Mouse (Mus musculus) embryo, embryonic 10 days (tissue): ENCODE measurements at regions not wholly inside any gene's neighbourhood (a gene's known extent, or its start where the extent isn't known, plus 50 kb on each side); places are given as distances from the start of the nearest gene placed in this dataset.

Source experiments
- DNase-seq: peaks from one replicate; pipeline ENCODE4 v3.0.0-alpha.2; 2015; ENCODE audit warnings: low spot score

GRCm38 (mm10) chr12:91986448-91986847 is 137.5 kb upstream of the Sel1l start:
- no peak for DNase-seq

DNA sequence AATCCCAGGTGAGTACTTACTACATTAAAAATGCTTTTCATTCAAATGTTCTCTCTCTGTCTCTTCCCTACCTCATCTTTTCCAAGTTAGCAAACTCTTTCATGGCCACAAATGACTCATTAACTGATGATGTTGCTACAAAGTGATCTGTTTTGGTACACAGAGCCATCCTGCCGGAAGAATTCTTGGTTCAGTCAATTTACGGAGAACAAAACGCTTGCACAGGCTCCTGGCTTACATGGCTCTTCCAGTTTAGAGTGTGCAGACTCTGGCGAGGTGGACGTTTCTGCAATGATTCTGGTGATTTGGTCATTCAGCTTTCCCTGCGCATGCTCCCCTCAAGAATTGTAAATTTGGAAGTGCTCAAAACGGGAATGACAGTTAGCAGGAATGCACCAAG is 131.4 kb upstream of the Sel1l start:
- no peak for DNase-seq

- DNase-seq, result no peak
These were observed 122.1 kb upstream of the Sel1l start for GRCm38 (mm10) chr12:91971045-91971444.

- no peak for DNase-seq
These were observed 117.0 kb upstream of the Sel1l start for GRCm38 (mm10) chr12:91965937-91966336.

- peak; percentile 12 for DNase-seq
These were observed 114.3 kb upstream of the Sel1l start for GRCm38 (mm10) chr12:91963239-91963638.

GRCm38 (mm10) chr12:91958086-91958485 is 109.1 kb upstream of the Sel1l start:
- DNase-seq, result no peak

GRCm38 (mm10) chr12:91956411-91956810 is 107.5 kb upstream of the Sel1l start:
- DNase-seq, result no peak

DNA sequence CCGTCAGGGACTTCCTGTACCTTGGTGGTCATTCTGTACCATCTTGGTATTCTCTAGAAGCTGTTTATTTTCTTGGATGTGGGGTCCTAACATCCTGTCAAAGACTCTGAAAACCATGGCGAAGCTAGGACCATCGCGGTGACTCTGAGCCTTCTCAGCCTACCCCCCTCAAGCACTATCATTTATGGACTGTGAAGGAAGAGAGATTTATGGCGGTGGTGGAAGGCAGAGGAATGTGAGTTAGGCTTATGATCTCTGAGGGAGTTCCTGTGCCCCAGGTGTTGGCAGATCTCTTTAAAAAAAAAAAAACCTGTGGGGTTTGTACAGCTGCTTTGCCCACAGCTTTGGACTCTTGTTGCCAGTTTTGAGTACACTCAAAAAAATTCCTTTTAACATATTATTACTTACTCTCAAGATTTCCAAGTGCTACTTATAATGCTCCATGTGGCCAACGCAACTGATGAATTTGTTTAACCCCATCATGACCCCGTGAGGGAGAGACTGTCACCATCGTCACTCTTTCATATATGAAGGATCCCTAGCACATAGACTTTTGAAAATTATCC is 99.7 kb upstream of the Sel1l start:
- peak; percentile 35 for DNase-seq

- no peak for DNase-seq
These were observed 99.0 kb upstream of the Sel1l start for GRCm38 (mm10) chr12:91947998-91948397.

- no peak for DNase-seq
These were observed 97.6 kb upstream of the Sel1l start for GRCm38 (mm10) chr12:91946541-91946940.

- peak; percentile 48 for DNase-seq
These were observed 83.8 kb upstream of the Sel1l start for GRCm38 (mm10) chr12:91932490-91933361.

DNA sequence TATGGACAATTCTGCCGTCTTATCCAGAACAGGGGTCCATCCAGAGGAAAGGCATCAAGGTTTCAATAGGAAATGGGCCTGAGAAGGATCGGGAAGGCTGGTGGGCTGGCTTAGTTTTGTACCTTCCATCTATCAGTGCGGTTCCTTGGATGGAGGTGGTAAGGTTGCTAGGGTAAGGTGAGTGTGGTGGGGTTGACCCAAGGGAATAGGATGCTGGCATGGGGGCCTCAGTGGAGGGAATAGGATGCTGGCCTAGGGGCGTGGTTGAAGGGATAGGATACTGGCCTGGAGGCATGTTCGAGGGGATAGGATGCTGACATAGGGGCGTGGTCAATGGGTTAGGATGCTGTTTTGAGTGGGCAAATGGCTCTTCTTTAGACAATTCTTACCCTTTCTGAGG is 82.6 kb upstream of the Sel1l start:
- no peak for DNase-seq

DNA sequence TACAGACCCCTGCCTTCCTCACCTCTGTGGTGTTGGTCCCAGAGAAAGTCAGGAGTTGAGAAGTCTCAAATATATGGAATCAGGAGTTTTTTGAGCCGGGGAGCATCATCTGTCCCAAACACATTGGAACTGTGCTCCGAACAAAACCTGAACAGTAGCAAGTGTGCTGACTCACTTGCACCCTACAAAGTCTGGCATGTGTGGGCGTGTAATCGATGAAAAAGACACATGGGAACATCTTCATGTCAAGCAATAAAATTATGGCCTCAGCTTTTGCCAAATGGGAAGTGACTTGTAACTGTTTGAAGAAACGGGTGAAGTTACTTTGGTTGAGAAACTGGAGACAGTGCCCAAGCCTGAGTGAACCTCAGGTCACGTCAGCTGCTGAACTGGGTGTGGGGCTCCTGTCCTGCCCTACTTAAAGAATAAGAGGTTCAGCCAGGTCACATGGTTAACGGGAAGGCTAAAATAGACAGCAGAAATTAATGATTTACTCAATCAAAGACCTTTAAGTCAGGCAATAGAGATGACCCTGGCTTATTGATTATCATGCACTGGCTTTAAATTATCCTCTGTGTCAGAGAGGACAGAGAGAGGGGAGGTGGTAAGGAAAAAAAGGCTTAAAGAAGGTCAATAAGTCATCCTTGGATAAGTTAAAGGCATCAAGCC is 80.6 kb upstream of the Sel1l start:
- DNase-seq, result no peak

GRCm38 (mm10) chr12:91927576-91927975 is 78.6 kb upstream of the Sel1l start:
- no peak for DNase-seq

DNA sequence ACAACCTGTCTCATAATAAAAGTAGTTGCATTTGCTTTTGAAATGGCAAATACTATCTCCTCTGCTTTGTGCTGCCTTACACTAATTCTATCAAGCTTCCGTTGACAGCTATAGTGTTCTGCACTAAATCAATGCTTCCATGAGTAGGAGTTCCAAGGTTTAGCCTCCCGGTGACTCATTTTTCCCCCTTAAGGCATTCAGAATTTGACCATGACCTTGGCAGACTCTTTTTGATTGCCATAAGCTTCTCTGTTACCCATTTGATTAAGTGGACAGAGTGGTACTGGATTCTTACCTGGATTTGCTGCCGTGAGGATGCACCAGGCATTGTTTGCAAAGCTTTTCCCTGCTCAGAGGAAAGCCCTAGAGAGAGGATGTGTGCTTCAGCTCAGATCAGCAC is 66.5 kb upstream of the Sel1l start:
- DNase-seq, result no peak

GRCm38 (mm10) chr12:91910529-91910928 is 61.6 kb upstream of the Sel1l start:
- DNase-seq, result no peak
